Mouse (Mus musculus) c-Kit-positive CD71-positive TER-119-positive erythroid progenitor cells, embryonic 14.5 days (primary cell): Measurements from ENCODE around the gene Dusp27.

Source experiments
- DNase-seq: peaks from one replicate; pipeline ENCODE4 v3.0.0-alpha.2; 2013; ENCODE audit warnings: low spot score

The Dusp27 gene

GRCm38 (mm10) chr1:166102920-166103608 is 24.7 kb downstream of the Dusp27 start:
- DNase-seq: peak; percentile 17

DNA sequence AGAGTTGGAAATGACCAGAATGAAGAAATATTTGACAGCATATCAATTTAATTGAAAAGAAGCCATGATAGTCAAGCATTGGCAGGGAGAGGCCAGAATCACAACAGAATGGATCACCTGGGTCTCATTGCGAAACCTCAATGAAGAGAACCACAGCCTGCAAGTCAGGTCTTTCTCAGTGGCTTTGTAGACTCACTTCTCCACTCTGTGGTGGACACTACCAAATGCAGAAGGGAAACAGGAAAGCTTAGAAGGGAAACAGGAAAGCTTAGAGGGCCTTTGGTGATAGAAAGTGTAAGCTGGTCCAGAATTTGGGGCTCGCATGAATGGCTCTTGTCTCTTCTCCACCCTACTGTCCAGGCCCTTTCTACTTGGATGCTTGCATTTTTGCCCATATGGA is 29.6 kb downstream of the Dusp27 start:
- no peak for DNase-seq

GRCm38 (mm10) chr1:166094462-166094861 is 33.3 kb downstream of the Dusp27 start:
- DNase-seq: no peak

GRCm38 (mm10) chr1:166090306-166090705 is 37.4 kb downstream of the Dusp27 start:
- no peak for DNase-seq

DNA sequence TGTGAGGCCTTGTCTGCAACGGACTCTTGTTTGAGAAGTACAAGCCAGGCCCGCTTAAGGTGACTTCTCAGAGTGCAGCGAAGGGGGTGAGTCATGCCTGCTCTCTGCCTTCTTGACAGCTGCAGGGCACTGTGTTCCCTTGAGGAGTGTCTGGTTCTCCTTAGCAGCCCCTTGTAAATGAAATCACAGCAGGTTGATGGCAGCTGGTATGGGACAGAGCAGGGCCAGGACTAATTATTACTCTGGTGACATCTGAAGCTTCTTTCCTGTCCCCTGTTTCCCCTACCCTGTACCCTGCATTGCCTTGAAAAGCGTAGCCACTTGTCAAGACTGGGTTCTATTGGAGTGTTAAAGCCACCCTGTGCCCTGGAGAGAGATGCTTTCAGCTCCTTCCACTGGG is 38.0 kb downstream of the Dusp27 start:
- DNase-seq: no peak

DNA sequence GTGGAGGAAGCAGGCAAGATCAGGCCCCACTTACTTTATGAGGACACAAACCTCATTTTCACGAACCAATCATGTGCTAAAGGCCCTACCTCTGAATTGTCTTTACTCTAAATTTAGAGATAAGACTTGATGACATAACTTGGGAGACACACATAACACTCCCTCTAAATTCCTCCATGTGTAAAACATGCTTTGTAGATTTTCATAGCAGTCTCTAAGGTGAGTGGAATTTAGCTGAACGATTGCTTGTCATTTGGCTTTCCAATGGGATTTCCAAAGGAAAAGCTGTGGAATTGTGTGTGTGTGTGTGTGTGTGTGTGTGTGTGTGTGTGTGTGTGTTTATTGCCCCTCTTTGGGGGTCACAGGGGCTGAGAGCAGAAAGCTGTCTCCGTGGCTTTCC is 38.4 kb downstream of the Dusp27 start:
- no peak for DNase-seq

DNA sequence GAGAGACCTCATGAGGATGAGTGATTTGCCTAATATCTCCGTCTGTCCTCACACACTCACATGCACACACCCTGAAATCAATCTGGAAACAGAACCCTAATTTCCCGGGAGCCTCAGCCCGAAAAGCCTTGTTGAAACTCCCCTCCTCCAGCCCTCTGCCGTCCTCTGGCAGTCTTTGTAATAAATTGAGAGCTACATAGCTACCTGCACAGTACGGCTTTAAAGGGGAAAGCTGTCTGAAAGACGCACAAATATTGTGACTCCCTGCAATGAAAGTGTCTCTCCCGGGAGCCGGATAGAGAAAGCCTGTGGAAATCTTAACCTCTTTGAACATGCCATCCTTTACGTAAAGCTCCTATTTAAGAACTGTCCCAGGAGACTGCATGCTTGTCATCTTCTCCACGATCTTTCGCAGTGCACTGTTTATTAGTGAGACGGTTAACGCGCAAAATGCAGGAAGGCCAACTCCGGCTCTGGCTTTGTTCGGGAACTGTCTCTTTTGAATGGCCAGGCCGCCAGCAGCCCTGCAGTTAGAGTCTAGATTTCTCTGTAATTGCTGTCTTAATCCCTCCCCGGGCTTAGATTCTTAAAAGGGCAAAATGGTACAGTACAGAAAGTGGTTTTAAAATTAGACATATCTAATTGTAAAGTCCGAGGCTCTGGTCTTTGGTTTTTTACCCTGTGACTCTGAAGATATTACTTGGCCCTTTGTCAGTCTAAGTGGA is 39.1 kb downstream of the Dusp27 start:
- DNase-seq: no peak

GRCm38 (mm10) chr1:166077052-166077735 is 50.5 kb downstream of the Dusp27 start:
- DNase-seq: no peak

GRCm38 (mm10) chr1:166067856-166068440 is 59.8 kb downstream of the Dusp27 start:
- no peak for DNase-seq

- DNase-seq: no peak
These were observed 63.9 kb downstream of the Dusp27 start for GRCm38 (mm10) chr1:166063870-166064269.

GRCm38 (mm10) chr1:166061532-166061931 is 66.2 kb downstream of the Dusp27 start:
- DNase-seq: no peak

DNA sequence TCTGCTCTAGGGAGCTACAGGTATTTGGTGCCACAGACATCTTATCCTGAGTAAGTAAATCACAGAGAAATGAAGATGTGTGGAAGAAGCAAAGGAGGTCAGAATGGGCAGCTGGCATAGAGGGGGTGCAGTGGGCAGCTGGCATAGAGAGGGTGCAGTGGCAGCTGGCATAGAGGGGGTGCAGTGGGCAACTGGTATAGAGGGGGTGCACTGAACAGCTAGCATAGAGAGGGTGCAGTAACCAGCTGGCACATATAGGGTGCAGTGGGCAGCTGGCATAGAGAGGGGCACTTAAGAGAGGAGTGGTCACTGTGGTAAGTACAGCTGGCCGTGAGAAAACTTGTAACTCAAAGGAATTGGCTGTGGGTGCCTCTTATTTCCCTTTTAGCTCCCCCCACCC is 67.3 kb downstream of the Dusp27 start:
- DNase-seq: no peak

DNA sequence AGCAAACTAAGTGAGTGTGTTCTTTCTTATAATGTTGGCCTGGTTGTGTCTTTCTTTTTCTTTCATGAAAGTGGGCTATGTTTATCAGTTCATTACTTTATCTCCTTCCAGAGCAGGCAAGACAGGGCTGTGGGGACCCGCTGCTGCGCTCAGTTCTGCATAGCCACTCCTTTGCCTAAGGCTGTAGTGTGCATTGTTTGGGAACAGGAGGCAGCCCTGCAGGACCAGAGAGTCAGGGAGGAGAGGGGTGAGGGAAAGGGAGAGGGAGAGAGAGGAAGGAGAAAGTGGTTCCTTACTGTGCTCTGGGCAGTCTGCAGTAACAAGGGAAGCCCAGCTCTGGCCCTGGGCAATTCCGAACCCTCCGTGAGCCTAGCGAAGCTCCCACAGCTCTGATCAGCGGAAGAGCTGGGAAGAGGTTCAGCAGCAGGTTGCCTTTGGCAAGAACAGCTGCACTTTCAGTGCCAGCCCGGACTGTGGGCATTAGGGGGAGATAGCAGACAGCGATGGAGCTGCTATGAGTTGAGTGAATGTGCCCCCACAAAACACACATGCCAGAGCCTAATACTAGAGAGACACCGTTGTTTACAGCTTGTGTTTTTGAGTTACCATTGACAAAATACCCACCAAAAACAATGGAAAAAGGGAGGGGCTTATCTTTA is 71.5 kb downstream of the Dusp27 start:
- DNase-seq: no peak

GRCm38 (mm10) chr1:166053285-166053955 is 74.3 kb downstream of the Dusp27 start:
- no peak for DNase-seq

DNA sequence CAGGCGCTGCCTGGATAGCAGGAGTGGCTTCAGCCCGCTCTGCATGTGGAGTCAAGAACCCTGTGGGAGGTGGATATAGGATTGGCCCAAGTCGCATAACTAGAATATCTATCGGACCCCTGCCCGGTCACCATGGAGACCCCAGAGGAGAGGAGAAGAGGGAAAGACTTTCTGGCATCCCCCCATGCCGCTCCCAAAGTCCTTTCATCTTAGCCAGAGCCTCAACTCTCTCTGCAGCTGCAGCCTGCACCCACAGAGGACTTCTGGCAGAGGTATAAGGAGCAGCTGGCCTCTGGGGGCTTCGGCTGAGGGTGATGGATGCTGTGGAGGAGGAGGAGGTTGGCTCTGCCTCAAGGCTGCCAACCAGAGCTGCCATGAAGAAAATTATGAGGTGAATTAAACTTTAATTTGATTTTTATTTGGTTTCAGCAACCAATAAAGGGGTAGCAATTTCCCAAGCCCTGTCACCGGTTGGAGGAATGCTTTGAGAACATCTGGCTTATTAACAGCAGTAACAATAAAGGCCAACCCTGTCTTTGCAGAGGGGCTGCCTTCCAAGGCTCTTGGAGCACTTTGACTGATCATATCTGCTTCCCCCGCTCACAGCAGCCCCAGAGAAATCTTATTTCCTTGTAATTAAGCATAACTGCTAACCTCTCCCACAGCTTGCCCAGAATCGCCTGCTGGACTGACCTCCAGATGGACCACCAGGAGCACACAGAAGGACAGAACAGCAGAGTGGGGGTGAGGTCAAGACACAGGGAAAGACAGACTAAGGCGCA is 78.5 kb downstream of the Dusp27 start:
- DNase-seq: no peak

DNA sequence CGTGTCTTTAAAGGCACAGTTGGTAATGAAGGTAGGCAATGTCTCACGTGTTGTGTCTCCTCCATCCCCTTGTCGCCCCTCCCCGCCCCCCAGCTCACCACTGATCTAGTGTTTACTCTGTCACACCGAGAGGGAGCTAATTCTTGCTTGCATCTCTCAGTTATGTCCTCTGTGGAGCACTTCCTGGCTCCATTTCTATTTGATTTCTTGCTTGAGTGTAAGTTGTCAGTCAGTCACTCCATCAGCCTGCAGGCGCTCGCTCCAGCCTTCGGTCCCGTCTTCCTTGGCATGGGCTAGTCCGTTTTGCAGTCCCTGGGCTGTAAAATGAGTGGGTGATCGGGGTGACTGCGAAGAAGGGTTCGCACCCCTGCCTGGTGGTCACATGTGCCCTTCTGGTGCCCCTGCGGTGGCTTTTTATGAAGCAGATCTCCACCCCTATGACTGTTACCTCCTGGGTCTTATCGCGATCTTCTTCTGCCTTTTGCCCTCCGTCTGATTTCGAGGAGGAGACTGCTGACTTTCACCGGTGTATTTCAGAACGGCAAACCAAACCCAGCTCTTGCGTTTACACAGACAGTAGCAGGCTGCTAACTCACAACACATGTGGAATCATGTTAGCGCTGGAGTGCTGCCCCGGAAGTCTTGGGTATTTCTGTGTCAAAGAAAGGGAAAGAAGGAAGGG is 79.4 kb downstream of the Dusp27 start:
- DNase-seq: no peak
